Mouse (Mus musculus) bone marrow, adult 2 months (tissue): ENCODE measurements around the gene Msl2. TPM values are rescaled to one million over a fixed set of nuclear protein-coding genes. Genes with fewer than 3 reads are reported as not detected.

Source experiments
- H3K27ac ChIP-seq: fragments of 200-500 bp; 2 replicates; pipeline ENCODE4 v1.5.1; 2012; ENCODE audit warnings: low read depth, mild to moderate bottlenecking, control low read depth, inconsistent platforms, low read length; ENCODE audit not compliant: control insufficient read depth, poor library complexity, insufficient read depth
- H3K4me1 ChIP-seq: fragments of 200-500 bp; 2 replicates; pipeline ENCODE4 v1.6.1; 2011; ENCODE audit warnings: low read length; ENCODE audit not compliant: control insufficient read depth, insufficient read depth
- H3K4me3 ChIP-seq: fragments of 200-500 bp; replicated peaks from 2 replicates; pipeline ENCODE3; 2011; ENCODE audit warnings: mild to moderate bottlenecking, low read depth, low read length, control low read depth; ENCODE audit not compliant: control insufficient read depth
- CTCF ChIP-seq: fragments of 200-500 bp; IDR thresholded peaks from 2 replicates; pipeline ENCODE4 v1.5.1; 2011; ENCODE audit warnings: low read length, control low read depth; ENCODE audit not compliant: control insufficient read depth, insufficient read depth
- POLR2A ChIP-seq: fragments of 200-500 bp; IDR thresholded peaks from 2 replicates; pipeline ENCODE4 v1.6.1; 2011; ENCODE audit warnings: low read depth, mild to moderate bottlenecking, control low read depth, low read length, borderline replicate concordance; ENCODE audit not compliant: control insufficient read depth
- WGBS: fragments of 180-500 bp; shearing (Covaris S2); methylation state at CpG from one replicate; pipeline ENCODE4 v1.1.7; 2018; 5-methylcytosine and 5-hydroxymethylcytosine counted together
- polyA plus RNA-seq: library from polyadenylated mRNA; stranded (reverse); fragments of >200 nt; gene quantifications from 2 replicates; pipeline ENCODE4 v1.2.4, GENCODE M21; 2011; ENCODE audit warnings: low replicate concordance; ENCODE audit not compliant: missing spikeins, insufficient read depth, insufficient read length

Msl2 gene
- polyA plus RNA-seq, 1 experiment, result 28.9 TPM

- 89% methylated on average over 4 of the region's 4 CpGs for WGBS
- Histone ChIP-seq H3K4me1 (no peaks in the 10 kb centered on the region), H3K27ac (no peak overlapping the region), H3K4me3 (no peak overlapping the region)
- no peak for TF ChIP-seq CTCF
- TF ChIP-seq POLR2A, result no peak
Observed at GRCm38 (mm10) chr9:101143635-101144034, 69.7 kb downstream of the Msl2 start.

- TF ChIP-seq POLR2A (no peak), CTCF (no peak)
- no peak overlapping the region for H3K4me3 ChIP-seq
- no peak overlapping the region for H3K27ac ChIP-seq
- WGBS, result 67% methylated on average over 5 of the region's 5 CpGs
- no peaks in the 10 kb centered on the region; the same call in 1 of the 2 replicates for H3K4me1 ChIP-seq
Observed at GRCm38 (mm10) chr9:101152872-101153271, 79.0 kb downstream of the Msl2 start.

Other genes starting within 250 kb of the Msl2 start
- 12.3 and 19.1 TPM in 2 replicates for gene Pccb, start 39.2 kb upstream of the Msl2 start, polyA plus RNA-seq
- 0.95 and 1.9 TPM in 2 replicates for gene Ppp2r3a, start 177.7 kb downstream of the Msl2 start, polyA plus RNA-seq